Comparison of ENCODE assay signal across 26 mouse cellular contexts in the genomic region with DNA sequence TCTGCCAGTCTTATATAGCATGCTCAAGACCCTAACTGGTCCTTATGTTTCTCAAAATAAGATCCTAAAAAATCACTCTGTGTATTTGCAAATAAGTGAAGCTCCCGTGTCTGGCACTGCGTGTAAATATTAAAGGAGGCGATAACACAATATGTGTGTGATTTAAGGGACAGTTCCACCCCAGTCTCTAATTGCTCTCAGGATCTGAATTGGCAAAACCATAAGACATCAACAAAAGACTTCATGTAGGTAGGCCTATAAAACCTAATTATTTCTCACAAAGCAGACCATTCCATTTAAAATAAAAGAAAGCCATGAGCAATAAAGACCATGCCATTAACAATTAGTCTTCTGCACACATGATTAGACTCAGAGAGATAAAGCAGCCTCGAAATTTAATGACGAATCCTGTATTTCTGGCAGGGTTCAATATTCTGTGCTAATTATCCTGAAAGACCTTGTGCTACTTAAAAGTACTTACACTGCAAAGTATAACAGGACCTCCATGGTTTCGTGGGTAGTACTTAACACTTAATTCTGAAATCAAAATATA.
DNase-seq lines count a peak whose midpoint lies in the region; ATAC-seq and TF ChIP-seq lines count a peak whose summit lies in the region.
"Had no signal": no experiment of that assay in that cellular context is flagged by ENCODE, and none has a peak within 500 bp of the region (broad histone marks: within the 10 kb centered on the region; RNA-seq: fewer than 3 reads in every experiment).

No protein-coding gene starts in this region.

- peak; percentile 57; the same call in 1 of the 2 replicates for ATAC-seq in forebrain, embryonic 13.5 days
- no peak for ATAC-seq in forebrain, postnatal 0 days
- ATAC-seq: hindbrain, embryonic 16.5 days; intestine, embryonic 15.5 days; Patski had no signal

- H3K27me3 ChIP-seq in forebrain, embryonic 13.5 days: no peaks in the 10 kb centered on the region
- no peaks in the 10 kb centered on the region for H3K27me3 ChIP-seq in forebrain, postnatal 0 days (ENCODE audit: insufficient read depth, low read length)
- H3K27me3 ChIP-seq: embryonic facial prominence, embryonic 13.5 days; hindbrain, embryonic 13.5 days; intestine, embryonic 15.5 days had no signal

- peaks cover 12% of the 10 kb centered on the region; the same call in 1 of the 2 replicates for H3K4me1 ChIP-seq in forebrain, embryonic 13.5 days
- H3K4me1 ChIP-seq in forebrain, postnatal 0 days (ENCODE audit: insufficient read depth): no peaks in the 10 kb centered on the region
- H3K4me1 ChIP-seq: embryonic facial prominence, embryonic 10.5 days; embryonic facial prominence, embryonic 13.5 days; hindbrain, embryonic 10.5 days; hindbrain, embryonic 13.5 days; intestine, embryonic 15.5 days had no signal

- H3K9me3 ChIP-seq in forebrain, embryonic 13.5 days (replicated peaks): no peaks in the 10 kb centered on the region
- no peaks in the 10 kb centered on the region for H3K9me3 ChIP-seq in forebrain, postnatal 0 days (ENCODE audit: low read length)
- H3K9me3 ChIP-seq: embryonic facial prominence, embryonic 10.5 days; embryonic facial prominence, embryonic 13.5 days; hindbrain, embryonic 10.5 days; hindbrain, embryonic 13.5 days; intestine, embryonic 15.5 days had no signal

- no peak overlapping the region for H3K4me2 ChIP-seq in forebrain, embryonic 13.5 days
- H3K4me2 ChIP-seq in forebrain, postnatal 0 days (ENCODE audit: low read depth): no peak overlapping the region
- H3K4me2 ChIP-seq: embryonic facial prominence, embryonic 13.5 days; heart, embryonic 11.5 days; hindbrain, embryonic 13.5 days; intestine, embryonic 15.5 days had no signal

- no peak for DNase-seq in forebrain, postnatal 0 days
- DNase-seq in Muller cell, postnatal 12 days (ENCODE audit: inconsistent ontology term): peak; percentile 33
- DNase-seq in brain, embryonic 14.5 days (ENCODE audit: low read depth): peak; percentile 79
- DNase-seq in B cell, adult 2 months: no peak
- no peak for DNase-seq in layer of hippocampus, adult 18-20 months (ENCODE audit: low spot score in 2 of 2)
- DNase-seq: adrenal gland, postnatal 10 days; adrenal gland, postnatal 36 days; cerebellum, adult 11 months; cerebellum, adult 2 months; cerebellum, postnatal 10 days; cerebellum, postnatal 36 days; embryo, embryonic 11 days; gastrocnemius, adult 2 months; gastrocnemius, postnatal 14 days; heart, adult 11 months; kidney, adult 11 months had no signal

- H3K36me3 ChIP-seq in forebrain, embryonic 13.5 days (ENCODE audit: poor library complexity, severe bottlenecking): no peaks in the 10 kb centered on the region
- no peaks in the 10 kb centered on the region for H3K36me3 ChIP-seq in forebrain, postnatal 0 days (ENCODE audit: insufficient read depth)
- H3K36me3 ChIP-seq: embryonic facial prominence, embryonic 10.5 days; embryonic facial prominence, embryonic 13.5 days; hindbrain, embryonic 10.5 days; hindbrain, embryonic 13.5 days; intestine, embryonic 15.5 days had no signal

- no peak for TF ChIP-seq CTCF in forebrain, postnatal 0 days (IDR thresholded peaks at IDR 0.05; ENCODE audit: low read depth)
- no peak for TF ChIP-seq CTCF in brain, embryonic 14.5 days (IDR thresholded peaks at IDR 0.05; ENCODE audit: borderline replicate concordance, extremely low read depth, insufficient read depth, insufficient read length)

- TF ChIP-seq POLR2A in brain, embryonic 14.5 days (IDR thresholded peaks at IDR 0.05; ENCODE audit: borderline replicate concordance, extremely low read depth, insufficient read depth, insufficient read length, poor library complexity, severe bottlenecking): no peak

- no peak overlapping the region for H3K27ac ChIP-seq in forebrain, embryonic 13.5 days
- H3K27ac ChIP-seq in forebrain, postnatal 0 days (ENCODE audit: low read depth, low read length): no peak overlapping the region
- H3K27ac ChIP-seq: embryonic facial prominence, embryonic 10.5 days; embryonic facial prominence, embryonic 13.5 days; gastrocnemius, adult 2 months; hindbrain, embryonic 10.5 days; hindbrain, embryonic 13.5 days; intestine, embryonic 15.5 days had no signal

- no peak overlapping the region for H3K9ac ChIP-seq in forebrain, embryonic 13.5 days
- no peak overlapping the region for H3K9ac ChIP-seq in forebrain, postnatal 0 days
- H3K9ac ChIP-seq: embryonic facial prominence, embryonic 13.5 days; hindbrain, embryonic 13.5 days; intestine, embryonic 15.5 days had no signal

- no peak overlapping the region for H3K4me3 ChIP-seq in forebrain, embryonic 13.5 days
- H3K4me3 ChIP-seq in forebrain, postnatal 0 days (ENCODE audit: low read depth, low read length): no peak overlapping the region
- H3K4me3 ChIP-seq: embryonic facial prominence, embryonic 10.5 days; embryonic facial prominence, embryonic 13.5 days; erythroblast, embryonic 14.5 days; gastrocnemius, adult 2 months; hindbrain, embryonic 10.5 days; hindbrain, embryonic 13.5 days; intestine, embryonic 15.5 days had no signal

- 29% methylated on average over 6 of the region's 6 CpGs for WGBS in forebrain, embryonic 13.5 days
- WGBS in forebrain, postnatal 0 days: 31% methylated on average over 6 of the region's 6 CpGs

Comparison
In these comparisons a context has a peak if more than half of its experiments do, and no peak if none do; other contexts are left out.
1. DNase-seq: peak in Muller cell, postnatal 12 days (single experiment) and brain, embryonic 14.5 days (single experiment); none in forebrain, postnatal 0 days (single experiment), B cell, adult 2 months (0 of 2) and layer of hippocampus, adult 18-20 months (0 of 2).